Mouse (Mus musculus): ENCODE data around the gene Zkscan3.

Gene Zkscan3

GRCm38 (mm10) chr13:21402287-21402846 is at the start of gene Zkscan3:
Gene Zkscan3 (minus strand): TSS chr13:21402755.
- in situ Hi-C loops (cut with MboI, MseI): loop anchor here in 1 of 2 experiments (5.0 kb wide), 1 partner anchor 55 kb away; no protein-coding TSS in a partner anchor

- in situ Hi-C loops (cut with MboI, MseI): no loop called here
These were observed 45.5 kb upstream of the Zkscan3 start for GRCm38 (mm10) chr13:21447856-21448614.

DNA sequence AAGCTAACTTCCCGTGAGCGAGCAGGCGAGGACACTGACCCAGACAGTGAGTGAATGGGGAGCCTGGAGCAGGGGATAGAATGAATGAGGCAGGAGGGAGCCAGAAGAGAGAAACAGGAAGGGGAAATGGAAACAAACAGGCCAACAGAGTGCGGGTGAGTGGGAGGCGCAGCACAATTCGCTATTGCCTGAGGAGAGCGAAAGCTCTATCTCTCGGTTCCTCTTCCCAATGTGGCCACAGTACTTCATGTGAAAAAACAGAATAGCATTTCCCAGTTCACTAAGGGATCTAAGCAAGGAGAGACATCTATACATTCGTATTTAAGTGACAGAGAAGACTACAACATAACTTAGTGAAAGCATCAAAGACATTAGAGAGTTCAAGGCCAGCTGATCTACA is 44.2 kb upstream of the Zkscan3 start:
- in situ Hi-C loops (cut with MboI, MseI): no loop called here

- in situ Hi-C loops (cut with MboI, MseI): no loop called here
These were observed 38.6 kb upstream of the Zkscan3 start for GRCm38 (mm10) chr13:21441207-21441572.

DNA sequence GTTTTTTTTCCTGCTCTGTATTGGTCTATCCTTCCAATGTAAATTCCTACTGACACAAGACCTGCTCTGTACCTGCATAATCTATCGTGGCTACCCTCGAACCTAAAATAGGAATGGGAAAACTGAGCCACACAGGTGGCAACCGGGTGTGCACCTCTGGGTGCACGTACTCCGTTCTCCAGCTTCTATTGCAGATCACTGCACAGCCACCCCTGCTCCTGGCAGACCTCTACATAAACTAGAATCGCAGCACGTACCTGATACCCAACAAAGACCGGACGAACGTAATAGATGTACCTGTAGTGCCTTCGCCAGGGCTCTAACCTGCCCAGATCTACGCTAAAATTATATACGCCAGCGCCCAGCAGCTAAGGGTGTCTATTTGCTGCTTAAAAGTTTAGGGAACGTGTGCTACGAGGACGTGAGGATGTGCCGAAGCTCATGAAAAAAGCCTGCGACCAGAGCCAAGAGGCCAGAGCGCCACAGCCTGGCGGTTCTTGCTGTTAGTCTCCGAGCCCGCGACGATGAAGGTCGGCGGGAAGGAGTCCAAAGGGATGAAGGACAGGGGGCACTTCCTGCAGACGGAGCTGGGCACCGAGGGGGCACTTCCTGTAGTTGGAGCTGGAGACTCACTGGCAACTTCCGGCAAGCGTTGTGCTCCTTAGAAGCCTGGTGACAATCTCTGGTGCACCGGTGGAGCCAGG is 38.1 kb upstream of the Zkscan3 start, which contains the start of gene Pgbd1:
Pgbd1 (minus strand) TSS at position 556 of the 704 bp plus-strand sequence.
- in situ Hi-C loops (cut with MboI, MseI): no loop called here

GRCm38 (mm10) chr13:21435476-21435875 is 32.9 kb upstream of the Zkscan3 start:
- in situ Hi-C loops (cut with MboI, MseI): loop anchor here in 1 of 2 experiments (5.0 kb wide), 1 partner anchor 357 kb away; no protein-coding TSS in a partner anchor

DNA sequence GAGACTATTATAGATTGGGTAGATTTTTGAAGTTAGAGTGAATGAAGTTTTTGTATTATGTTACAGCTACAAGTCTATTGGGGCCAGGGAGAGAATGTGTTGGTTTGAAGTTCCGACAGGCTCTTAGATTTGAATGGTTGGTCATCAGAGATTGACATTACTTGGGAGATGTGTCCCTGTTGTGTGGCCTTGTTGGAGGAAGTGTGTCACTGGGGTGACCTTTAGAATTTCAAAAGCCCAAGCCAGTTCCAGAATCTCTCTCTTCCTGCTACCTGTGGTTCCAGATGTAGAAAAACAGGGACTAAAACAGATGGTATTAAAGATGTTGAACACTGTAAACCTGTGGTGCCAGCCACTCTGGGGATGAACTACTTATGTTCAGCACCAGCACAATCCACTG is 25.1 kb upstream of the Zkscan3 start:
- in situ Hi-C loops (cut with MboI, MseI): no loop called here

DNA sequence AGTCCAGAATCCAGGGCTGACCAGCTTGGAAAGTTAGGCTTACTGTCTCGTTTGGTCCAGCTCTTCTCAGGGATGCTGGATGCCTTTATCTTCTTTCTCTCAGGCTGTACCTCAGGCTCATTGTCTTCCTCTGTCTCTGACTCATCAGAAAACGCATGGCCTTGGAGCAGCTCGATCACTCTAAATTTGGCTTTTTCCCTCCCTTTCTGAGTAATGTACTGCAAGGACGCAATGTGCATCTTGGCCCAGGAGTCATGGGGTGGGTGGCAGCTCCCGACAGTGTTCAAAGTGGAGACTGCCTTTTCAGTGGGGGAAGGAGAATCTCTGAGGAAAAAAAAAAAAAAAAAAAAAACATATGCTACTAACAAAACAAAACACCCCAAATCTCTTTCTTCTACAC is 20.7 kb upstream of the Zkscan3 start:
- in situ Hi-C loops (cut with MboI, MseI): no loop called here

- in situ Hi-C loops (cut with MboI, MseI): no loop called here
These were observed 16.3 kb upstream of the Zkscan3 start for GRCm38 (mm10) chr13:21418865-21419264.

- in situ Hi-C loops (cut with MboI, MseI): no loop called here
These were observed 14.9 kb upstream of the Zkscan3 start for GRCm38 (mm10) chr13:21417298-21418010.

GRCm38 (mm10) chr13:21415750-21416149 is 13.2 kb upstream of the Zkscan3 start:
- in situ Hi-C loops (cut with MboI, MseI): no loop called here

DNA sequence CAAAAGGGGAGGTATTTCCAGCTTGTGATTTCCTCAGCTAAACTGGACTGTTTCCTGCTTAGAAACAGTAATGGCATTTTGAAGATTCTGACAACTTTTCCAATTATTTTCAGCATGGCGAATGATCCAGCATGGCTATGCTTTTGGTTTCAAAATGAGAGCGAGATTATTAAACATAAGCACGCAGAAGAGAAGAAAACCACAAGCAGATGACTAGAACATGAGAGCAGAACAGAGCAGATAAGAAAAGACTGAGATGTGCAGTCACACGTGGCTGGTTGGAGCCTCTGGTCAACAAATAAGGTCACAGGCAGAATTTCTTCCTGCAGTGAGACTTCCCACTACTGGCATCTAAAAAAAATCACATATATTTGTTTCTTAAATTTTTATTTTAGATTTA is 12.7 kb upstream of the Zkscan3 start:
- in situ Hi-C loops (cut with MboI, MseI): no loop called here

GRCm38 (mm10) chr13:21414231-21415212 is 12.0 kb upstream of the Zkscan3 start:
- in situ Hi-C loops (cut with MboI, MseI): no loop called here

DNA sequence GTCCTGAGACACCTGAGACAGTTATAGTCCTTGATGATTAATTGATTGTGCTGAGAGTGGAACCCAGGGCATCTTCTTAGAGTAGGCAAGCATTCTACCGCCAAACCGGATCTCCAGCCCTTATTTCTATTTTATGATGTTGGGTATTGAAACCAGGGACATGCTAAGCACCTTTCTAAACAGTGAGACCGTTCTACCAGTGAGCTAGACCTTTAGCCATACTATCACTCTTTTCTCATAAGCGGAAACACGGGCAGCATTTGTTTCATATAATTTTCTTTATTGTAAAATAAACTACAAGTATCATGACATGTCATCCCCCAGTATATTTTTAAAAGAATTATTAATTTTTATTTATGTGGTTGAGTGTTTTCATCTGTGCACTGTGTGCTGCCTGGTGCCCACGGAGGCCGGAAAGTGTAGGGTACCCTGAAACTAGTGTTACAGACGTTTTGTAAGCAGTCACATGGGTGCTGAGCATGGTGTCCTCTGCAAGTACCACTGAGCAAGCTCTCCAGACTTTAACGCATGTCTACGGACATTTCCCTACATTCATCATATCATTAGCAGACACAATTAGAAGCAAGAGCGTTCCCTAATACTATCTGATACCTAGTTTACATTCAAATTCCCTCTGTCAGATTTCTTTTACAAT is 6.4 kb upstream of the Zkscan3 start:
- in situ Hi-C loops (cut with MboI, MseI): loop anchor here in 1 of 2 experiments (5.0 kb wide), 1 partner anchor 52 kb away; no protein-coding TSS in a partner anchor

- in situ Hi-C loops (cut with MboI, MseI): loop anchor here in 1 of 2 experiments (5.0 kb wide), 1 partner anchor 51 kb away; no protein-coding TSS in a partner anchor
These were observed 5.6 kb upstream of the Zkscan3 start for GRCm38 (mm10) chr13:21407969-21408804.

DNA sequence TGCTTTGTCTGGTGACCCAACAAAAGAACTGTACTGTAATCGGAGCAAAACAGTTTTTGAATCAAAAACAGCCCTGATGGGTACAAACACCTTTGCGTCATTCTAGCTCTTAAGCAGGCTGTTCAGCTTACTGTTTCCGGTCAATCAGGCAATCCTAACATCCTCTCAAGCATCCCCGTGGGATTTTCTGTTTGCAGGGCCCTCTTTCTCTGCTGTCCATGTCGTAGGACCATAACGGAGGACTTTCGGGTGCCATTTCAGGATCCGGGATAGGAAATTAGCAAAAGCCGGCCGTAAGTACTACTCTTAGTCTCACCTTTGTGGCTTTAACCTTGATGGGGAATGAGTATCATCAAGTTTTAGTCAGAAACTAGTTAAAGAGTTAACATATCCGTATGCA is 4.8 kb upstream of the Zkscan3 start:
- in situ Hi-C loops (cut with MboI, MseI): loop anchor here in 1 of 2 experiments (5.0 kb wide), 1 partner anchor 50 kb away; no protein-coding TSS in a partner anchor

- in situ Hi-C loops (cut with MboI, MseI): loop anchor here in 1 of 2 experiments (5.0 kb wide), 1 partner anchor 54 kb away; no protein-coding TSS in a partner anchor
These were observed 293 bp upstream of the Zkscan3 start for GRCm38 (mm10) chr13:21402848-21403247.

- in situ Hi-C loops (cut with MboI, MseI): loop anchor here in 1 of 2 experiments (5.0 kb wide), 1 partner anchor 56 kb away; no protein-coding TSS in a partner anchor
These were observed 794 bp downstream of the Zkscan3 start for GRCm38 (mm10) chr13:21401636-21402286.

Measured in T-helper 17 cell (primary cell).